Mouse (Mus musculus): ENCODE results near the gene Strada.
"Not testable (repeated sequence)": the region's sequence is repeated elsewhere in the genome, so short reads cannot be mapped to it uniquely, and the experiment has no call there.

Strada gene

GRCm38 (mm10) chr11:106155761-106156160 lies 46.2 kb downstream of the Strada start:
- DNase-seq (ENCODE audit: low spot score), result no peak

DNA sequence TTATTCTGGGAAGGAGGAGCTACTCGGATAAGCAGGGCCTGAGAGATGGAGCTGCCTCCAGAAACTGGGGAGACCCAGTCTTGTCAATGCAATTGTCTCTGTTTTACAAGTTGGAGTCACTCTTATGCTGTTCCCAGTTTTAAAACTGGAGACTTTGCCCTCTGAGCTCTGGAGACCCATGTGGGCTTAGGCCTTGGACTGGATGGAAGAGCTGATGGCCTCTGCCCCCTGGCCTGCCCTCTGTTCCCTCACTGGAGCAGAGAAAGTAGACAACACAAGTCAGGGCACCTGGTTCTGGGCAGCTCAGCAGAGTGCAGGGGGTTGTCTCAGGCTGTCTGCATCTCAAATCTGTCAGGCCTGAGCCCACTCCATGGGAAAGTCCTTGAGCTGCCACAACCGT lies 47.2 kb downstream of the Strada start:
- DNase-seq (ENCODE audit: low spot score), result no peak

DNA sequence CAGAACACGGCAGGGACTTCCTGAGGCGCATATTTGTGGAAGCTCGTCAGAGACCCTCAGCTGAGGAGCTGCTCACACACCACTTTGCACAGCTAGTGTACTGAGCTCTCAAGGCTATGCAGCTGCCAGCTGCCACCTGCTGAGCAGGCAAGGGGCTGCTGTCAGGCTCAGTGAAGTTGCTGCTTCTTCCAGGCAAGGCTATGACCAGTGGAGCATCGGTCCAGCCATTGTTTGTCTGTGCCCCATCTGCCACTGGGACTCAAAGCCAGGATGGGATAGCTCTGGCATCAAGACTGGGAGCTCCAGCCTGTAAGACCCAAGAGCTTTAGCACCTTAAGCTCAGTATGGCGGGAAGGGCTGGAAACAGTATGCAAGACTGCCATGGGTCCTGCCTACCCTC lies 47.9 kb downstream of the Strada start:
- no peak for DNase-seq (ENCODE audit: low spot score)

DNA sequence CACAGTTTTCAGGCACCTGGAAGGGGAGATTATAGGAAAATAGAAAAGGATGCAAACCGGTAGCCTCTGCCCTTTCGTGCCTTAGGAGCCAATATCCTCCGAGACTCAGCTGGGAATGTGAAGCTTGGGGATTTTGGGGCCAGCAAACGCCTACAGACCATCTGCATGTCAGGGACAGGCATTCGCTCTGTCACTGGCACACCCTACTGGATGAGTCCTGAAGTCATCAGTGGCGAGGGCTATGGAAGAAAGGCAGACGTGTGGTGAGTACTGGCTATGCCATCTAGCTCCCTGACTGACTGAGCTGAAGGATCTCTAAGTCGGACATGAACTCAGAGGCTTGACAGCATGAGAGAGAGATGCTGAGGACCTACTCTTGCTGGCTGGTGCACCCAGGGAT lies 49.8 kb downstream of the Strada start:
- DNase-seq (ENCODE audit: low spot score), result peak; percentile 71

GRCm38 (mm10) chr11:106151219-106151618 lies 50.7 kb downstream of the Strada start:
- DNase-seq (ENCODE audit: low spot score), result no peak

DNA sequence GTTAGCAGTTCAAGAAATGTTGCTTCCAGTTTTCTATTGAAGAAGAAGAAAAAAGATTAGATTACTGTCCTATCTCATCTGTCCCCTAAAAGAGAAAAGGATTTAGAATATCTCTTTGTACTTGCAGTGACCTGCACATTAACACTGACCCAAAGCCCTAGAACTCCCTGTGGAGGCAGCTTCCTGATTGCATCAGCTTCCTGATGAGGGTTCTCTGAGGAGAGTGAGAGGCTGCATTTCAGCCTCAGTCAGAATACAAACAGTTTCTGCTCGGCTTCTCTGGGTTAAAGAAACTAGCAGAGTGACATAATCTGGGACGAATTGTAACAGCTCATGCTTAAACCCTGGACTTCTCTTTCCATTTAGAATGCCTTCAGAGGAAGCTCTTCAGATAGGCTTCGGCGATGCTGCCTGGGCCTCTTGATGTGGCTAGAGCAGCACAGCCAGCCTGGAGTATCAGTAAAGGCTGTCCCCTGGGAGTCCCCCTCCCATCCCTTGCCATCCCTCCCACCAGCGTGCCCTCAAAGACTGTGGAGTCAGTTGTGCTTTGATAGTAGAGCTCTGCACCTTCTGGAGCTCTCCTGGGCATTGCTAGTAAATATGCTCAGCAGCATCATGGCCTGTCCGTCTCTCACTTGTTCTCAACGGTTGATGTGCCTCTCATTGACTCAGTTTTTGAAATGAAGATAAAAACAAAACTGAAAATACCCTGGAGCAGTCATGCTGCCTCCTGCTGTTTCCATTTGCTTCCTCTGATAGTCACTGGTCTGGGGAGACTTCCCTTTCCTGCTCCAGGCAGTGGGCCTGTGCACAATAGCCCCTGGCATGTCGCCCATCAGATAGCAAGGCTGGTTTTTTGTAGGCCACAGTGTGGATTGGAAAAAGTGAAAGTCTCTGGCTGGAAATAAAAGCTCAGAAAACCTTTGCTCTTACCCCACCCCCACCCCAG lies 67.1 kb downstream of the Strada start:
- DNase-seq (ENCODE audit: low spot score), result peak; percentile 61

DNA sequence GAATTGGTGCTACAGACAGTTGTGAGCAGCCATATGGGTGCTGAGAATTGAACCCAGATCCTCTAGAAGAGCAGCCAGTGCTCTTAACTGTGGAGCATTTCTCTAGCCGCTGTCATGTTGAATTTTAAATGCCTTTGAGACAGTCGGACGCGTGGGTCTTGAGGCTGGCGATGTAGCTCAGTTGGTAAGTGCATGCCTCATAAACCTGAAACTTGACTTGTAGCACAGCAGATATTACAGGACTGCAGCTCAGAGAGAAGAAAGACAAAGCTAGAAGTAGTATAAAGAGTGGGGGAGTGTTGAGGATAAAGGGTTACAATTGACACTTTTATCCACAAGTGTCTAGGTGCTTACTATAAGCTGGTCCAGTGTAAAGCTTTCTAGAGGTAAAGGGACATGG lies 69.5 kb downstream of the Strada start:
- DNase-seq (ENCODE audit: low spot score), result no peak

- DNase-seq (ENCODE audit: low spot score), result no peak
These were observed 72.5 kb downstream of the Strada start for GRCm38 (mm10) chr11:106129477-106129876.

GRCm38 (mm10) chr11:106126727-106127373 lies 75.1 kb downstream of the Strada start:
- not testable (repeated sequence) for DNase-seq (ENCODE audit: low spot score)

GRCm38 (mm10) chr11:106125827-106126226 lies 76.1 kb downstream of the Strada start:
- no peak for DNase-seq (ENCODE audit: low spot score)

- DNase-seq (ENCODE audit: low spot score), result no peak
These were observed 77.2 kb downstream of the Strada start for GRCm38 (mm10) chr11:106124784-106125183.

- peak; percentile 18 for DNase-seq (ENCODE audit: low spot score)
These were observed 79.2 kb downstream of the Strada start for GRCm38 (mm10) chr11:106122736-106123135.

DNA sequence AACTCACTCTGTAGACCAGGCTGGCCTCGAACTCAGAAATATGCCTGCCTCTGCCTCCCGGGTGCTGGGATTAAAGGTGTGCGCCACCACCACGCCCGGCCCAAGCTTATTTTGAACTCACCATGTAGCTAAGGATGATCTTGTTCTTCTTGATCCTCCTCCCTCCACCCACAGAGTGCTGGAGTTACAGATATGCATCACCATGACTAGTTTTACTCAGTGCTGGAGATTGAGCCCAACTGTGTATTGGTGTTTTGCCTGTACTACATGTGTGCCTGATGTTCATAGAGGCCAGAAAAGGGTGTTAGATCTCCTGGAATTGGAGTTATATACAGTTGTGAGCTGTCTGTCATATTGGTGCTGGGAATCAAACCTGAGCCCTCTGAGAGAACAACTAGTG lies 79.7 kb downstream of the Strada start:
- no peak for DNase-seq (ENCODE audit: low spot score)

Measured in layer of hippocampus, adult 11-12 months (tissue).